Mouse (Mus musculus) heart, adult 2 months (tissue): Measurements from ENCODE around the gene Tbc1d13.

Source experiments
- CTCF ChIP-seq: fragments of 200-600 bp; IDR thresholded peaks from 2 replicates; pipeline ENCODE4 v1.8.1; 2022; ENCODE audit warnings: antibody characterized with exemption, mild to moderate bottlenecking, moderate library complexity
- POLR2A ChIP-seq: fragments of 200-500 bp; IDR thresholded peaks from 2 replicates; pipeline ENCODE4 v1.6.1; 2011; ENCODE audit warnings: mild to moderate bottlenecking, low read depth, low read length, control low read depth; ENCODE audit not compliant: insufficient read depth

GRCm38 (mm10) chr2:30144436-30144835, 10.9 kb downstream of the Tbc1d13 start:
- TF ChIP-seq CTCF (no peak), POLR2A (no peak)
